Mouse (Mus musculus): ENCODE results near the gene Pabpc4.
"Not testable (repeated sequence)": the region's sequence is repeated elsewhere in the genome, so short reads cannot be mapped to it uniquely, and the experiment has no call there.

DNA sequence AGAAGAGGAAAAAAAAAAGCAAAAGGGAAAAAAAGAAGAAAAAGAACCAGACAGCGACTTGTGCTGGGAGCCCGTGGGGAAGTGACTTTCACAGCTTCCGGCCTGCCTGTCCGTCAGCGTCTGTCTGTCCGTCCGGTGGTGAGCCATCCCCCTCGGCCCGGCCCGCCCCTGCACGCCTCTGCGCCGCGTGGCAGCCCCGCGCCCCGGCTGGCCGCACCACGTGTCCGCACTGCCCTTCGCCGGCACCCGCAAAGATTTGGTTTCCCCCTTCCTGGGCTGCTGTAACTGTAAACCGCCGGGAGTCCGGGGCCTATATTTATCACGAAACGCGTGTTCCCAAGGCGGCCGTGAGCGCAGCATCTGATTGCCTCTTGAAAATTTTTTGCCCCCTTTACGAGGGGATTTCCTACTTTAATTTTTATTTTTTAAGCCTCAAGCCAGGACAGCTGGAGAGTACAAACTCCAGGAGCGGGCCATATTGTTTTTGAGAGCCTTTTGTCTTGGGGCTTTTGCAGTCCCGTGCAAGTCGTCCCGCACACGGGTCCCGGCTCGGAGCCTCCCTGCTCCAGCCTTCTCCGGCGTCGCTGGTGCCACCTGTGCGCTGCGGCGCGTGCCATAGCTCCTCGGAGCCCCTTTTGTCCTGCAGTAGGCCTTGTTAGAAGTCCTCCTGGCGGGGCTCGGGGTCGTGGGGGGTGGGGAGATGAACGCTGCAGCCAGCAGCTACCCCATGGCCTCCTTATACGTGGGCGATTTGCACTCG is 20.9 kb downstream of the Pabpc4 start:
- not testable (repeated sequence) for TF ChIP-seq CTCF (IDR thresholded peaks at IDR 0.05; ENCODE audit: borderline replicate concordance, insufficient read depth, low read length); POLR2A (IDR thresholded peaks at IDR 0.05; ENCODE audit: low read depth, low read length)

Measured in embryonic fibroblast, embryonic 13.5 days (primary cell).